Mouse (Mus musculus) ovary, adult 18-20 months (tissue): ENCODE measurements around the gene Cldn4.

Source experiments
- DNase-seq: peaks from one replicate; pipeline ENCODE4 v3.0.0; 2022; ENCODE audit warnings: low spot score, mixed read lengths

Gene Cldn4

GRCm38 (mm10) chr5:134946857-134947255 is at the start of gene Cldn4:
Cldn4 (minus strand) TSS chr5:134946934.
- DNase-seq, result no peak

- DNase-seq, result no peak
Observed at GRCm38 (mm10) chr5:134992566-134992965, 45.8 kb upstream of the Cldn4 start.

GRCm38 (mm10) chr5:134989741-134990140 is 43.0 kb upstream of the Cldn4 start:
- DNase-seq, result no peak

- DNase-seq, result no peak
Observed at GRCm38 (mm10) chr5:134989166-134989565, 42.4 kb upstream of the Cldn4 start.

GRCm38 (mm10) chr5:134986298-134987268 is 39.8 kb upstream of the Cldn4 start:
- no peak for DNase-seq

GRCm38 (mm10) chr5:134985633-134986297 is 39.0 kb upstream of the Cldn4 start, which contains the start of gene Cldn3:
Cldn3 (plus strand) TSS chr5:134986214.
- peak; percentile 47 for DNase-seq

- no peak for DNase-seq
Observed at GRCm38 (mm10) chr5:134983771-134984170, 37.0 kb upstream of the Cldn4 start.

- no peak for DNase-seq
Observed at GRCm38 (mm10) chr5:134983111-134983510, 36.4 kb upstream of the Cldn4 start.

GRCm38 (mm10) chr5:134981149-134981548 is 34.4 kb upstream of the Cldn4 start:
- no peak for DNase-seq

- no peak for DNase-seq
Observed at GRCm38 (mm10) chr5:134977837-134978236, 31.1 kb upstream of the Cldn4 start.

GRCm38 (mm10) chr5:134976577-134977250 is 30.0 kb upstream of the Cldn4 start:
- no peak for DNase-seq

- DNase-seq, result no peak
Observed at GRCm38 (mm10) chr5:134976164-134976563, 29.4 kb upstream of the Cldn4 start.

GRCm38 (mm10) chr5:134974921-134975320 is 28.2 kb upstream of the Cldn4 start:
- no peak for DNase-seq

GRCm38 (mm10) chr5:134974294-134974693 is 27.6 kb upstream of the Cldn4 start:
- DNase-seq, result peak; percentile 57

GRCm38 (mm10) chr5:134973526-134973925 is 26.8 kb upstream of the Cldn4 start:
- DNase-seq, result no peak

- DNase-seq, result no peak
Observed at GRCm38 (mm10) chr5:134973081-134973480, 26.3 kb upstream of the Cldn4 start.

GRCm38 (mm10) chr5:134970671-134971070 is 23.9 kb upstream of the Cldn4 start:
- no peak for DNase-seq

GRCm38 (mm10) chr5:134967164-134967944 is 20.6 kb upstream of the Cldn4 start:
- DNase-seq, result no peak

- DNase-seq, result no peak
Observed at GRCm38 (mm10) chr5:134965852-134966821, 19.4 kb upstream of the Cldn4 start.

- no peak for DNase-seq
Observed at GRCm38 (mm10) chr5:134965473-134965851, 18.7 kb upstream of the Cldn4 start.
